Mouse (Mus musculus): ENCODE results near the gene Cep131.

- TF ChIP-seq GATA1 (IDR thresholded peaks at IDR 0.05; ENCODE audit: borderline replicate concordance, low read length): no peak
- no peak for TF ChIP-seq FLI1 (IDR thresholded peaks at IDR 0.05; ENCODE audit: low read length)
Observed at GRCm38 (mm10) chr11:120072986-120073647, 13.5 kb downstream of the Cep131 start.

Measured in megakaryocyte, embryonic 14.5 days (primary cell).